Mouse (Mus musculus) bone marrow macrophage, adult 2 months (primary cell): Measurements from ENCODE around the gene Mettl7a1.

ENCODE experiments used
- CTCF ChIP-seq: IDR thresholded peaks from 2 replicates; pipeline ENCODE4 v1.5.1; 2012; ENCODE audit warnings: low read depth, mild to moderate bottlenecking, low read length, moderate library complexity
- POLR2A ChIP-seq: IDR thresholded peaks from 2 replicates; pipeline ENCODE4 v1.6.1; 2012; ENCODE audit warnings: mild to moderate bottlenecking, low read depth, low read length, borderline replicate concordance

DNA sequence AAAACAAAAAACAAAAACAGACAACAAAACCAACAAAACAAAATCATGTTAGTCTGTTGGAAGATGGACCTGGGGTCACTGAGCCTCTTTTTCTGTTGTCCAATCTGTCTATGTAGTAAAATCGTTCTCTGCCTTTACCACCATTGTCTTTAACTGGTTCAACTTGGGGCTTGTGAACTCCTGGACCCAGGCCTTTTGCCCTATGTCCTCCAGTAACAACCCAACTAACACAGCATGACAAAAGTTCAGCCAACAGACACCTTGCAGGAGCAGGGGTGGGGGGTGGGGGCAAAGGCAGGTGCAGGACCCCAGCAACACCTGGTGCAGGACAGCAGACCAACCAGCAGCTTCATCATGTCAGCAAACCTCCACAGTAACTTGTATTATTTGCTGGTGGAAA lies 15.9 kb downstream of the Mettl7a1 start:
- TF ChIP-seq CTCF: no peak
- no peak for TF ChIP-seq POLR2A
